Mouse (Mus musculus): ENCODE data around the gene Pdhx. TPM values are rescaled to one million over a fixed set of nuclear protein-coding genes. Genes with fewer than 3 reads are reported as not detected.

Pdhx gene
- total and polyA plus RNA-seq, 2 experiments from 2014 or later = 49.8 to 65.1 TPM

DNA sequence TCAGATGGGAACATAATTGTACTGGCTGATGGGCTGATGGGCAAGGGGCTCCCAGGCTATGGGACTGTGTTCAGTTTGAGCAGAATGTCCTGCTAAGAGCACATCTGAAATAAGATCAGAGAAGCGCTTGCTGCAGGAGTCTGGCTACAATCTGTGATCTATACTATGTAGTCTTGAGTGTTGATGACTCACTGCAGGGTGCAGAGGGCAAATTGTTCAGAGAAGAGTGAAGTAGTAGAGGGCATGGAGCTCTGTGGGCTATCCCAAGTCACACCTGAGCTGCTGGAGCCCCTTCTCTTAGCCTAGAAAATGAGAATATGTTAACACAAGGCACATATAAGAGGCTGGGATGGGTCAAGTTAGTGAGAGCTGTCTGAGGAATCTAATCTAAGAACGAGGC lies 93.8 kb downstream of the Pdhx start:
- H3K4me1 ChIP-seq (ENCODE audit: insufficient read depth) = no peaks in the 10 kb centered on the region
- no peak overlapping the region for H3K27ac ChIP-seq (ENCODE audit: low read depth, low read length)
- H3K9me3 ChIP-seq (ENCODE audit: low read length) = no peaks in the 10 kb centered on the region
- H3K27me3 ChIP-seq (ENCODE audit: insufficient read depth, low read length) = no peaks in the 10 kb centered on the region
- no peak overlapping the region for H3K4me3 ChIP-seq (ENCODE audit: low read depth, low read length)
- no peak overlapping the region for H3K4me2 ChIP-seq (ENCODE audit: low read depth)
- DNase-seq = no peak
- no peak overlapping the region for H3K9ac ChIP-seq
- WGBS = 93% methylated on average over 2 of the region's 2 CpGs
- H3K36me3 ChIP-seq (ENCODE audit: insufficient read depth) = no peaks in the 10 kb centered on the region
- TF ChIP-seq CTCF (IDR thresholded peaks at IDR 0.05; ENCODE audit: low read depth) = no peak
- no peak for ATAC-seq

DNA sequence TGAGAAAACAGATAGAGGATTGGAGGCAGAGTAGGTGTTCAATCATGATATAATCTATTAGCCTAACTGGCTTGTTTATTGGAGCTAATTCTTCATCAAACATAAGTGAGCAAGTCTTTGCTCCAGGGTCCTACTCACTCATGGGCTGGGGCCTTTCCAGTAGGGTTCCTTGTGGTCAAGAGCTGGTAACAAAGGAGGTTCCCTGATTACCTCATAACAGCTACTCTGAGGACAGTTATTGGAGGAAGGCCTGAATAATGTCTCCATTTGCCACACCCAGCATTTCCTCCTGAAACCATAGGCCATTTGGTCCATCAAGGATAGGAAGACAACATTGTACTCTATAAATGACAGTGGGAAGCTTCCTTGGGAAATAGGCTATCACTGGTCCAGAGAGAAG lies 94.2 kb downstream of the Pdhx start:
- Histone ChIP-seq H3K4me3 (ENCODE audit: low read depth, low read length) (no peak overlapping the region), H3K9ac (no peak overlapping the region), H3K4me1 (ENCODE audit: insufficient read depth) (no peaks in the 10 kb centered on the region), H3K4me2 (ENCODE audit: low read depth) (no peak overlapping the region), H3K27ac (ENCODE audit: low read depth, low read length) (no peak overlapping the region), H3K9me3 (ENCODE audit: low read length) (no peaks in the 10 kb centered on the region), H3K36me3 (ENCODE audit: insufficient read depth) (no peaks in the 10 kb centered on the region), H3K27me3 (ENCODE audit: insufficient read depth, low read length) (no peaks in the 10 kb centered on the region)
- TF ChIP-seq CTCF (IDR thresholded peaks at IDR 0.05; ENCODE audit: low read depth) = no peak
- DNase-seq = no peak
- ATAC-seq = no peak

GRCm38 (mm10) chr2:102975358-102975945 lies 97.9 kb downstream of the Pdhx start:
- WGBS = 84% methylated on average over 5 of the region's 5 CpGs
- Histone ChIP-seq H3K9ac (no peak overlapping the region), H3K4me2 (ENCODE audit: low read depth) (no peak overlapping the region), H3K4me1 (ENCODE audit: insufficient read depth) (no peaks in the 10 kb centered on the region), H3K27ac (ENCODE audit: low read depth, low read length) (no peak overlapping the region), H3K36me3 (ENCODE audit: insufficient read depth) (no peaks in the 10 kb centered on the region), H3K27me3 (ENCODE audit: insufficient read depth, low read length) (no peaks in the 10 kb centered on the region), H3K4me3 (ENCODE audit: low read depth, low read length) (no peak overlapping the region), H3K9me3 (ENCODE audit: low read length) (no peaks in the 10 kb centered on the region)
- no peak for TF ChIP-seq CTCF (IDR thresholded peaks at IDR 0.05; ENCODE audit: low read depth)
- DNase-seq (no peak), ATAC-seq (no peak)

GRCm38 (mm10) chr2:102973115-102973514 lies 100.2 kb downstream of the Pdhx start:
- TF ChIP-seq CTCF (IDR thresholded peaks at IDR 0.05; ENCODE audit: low read depth) = no peak
- no peak overlapping the region for H3K9ac ChIP-seq
- WGBS = 89% methylated on average over 3 of the region's 3 CpGs

GRCm38 (mm10) chr2:102972575-102972974 lies 100.7 kb downstream of the Pdhx start:
- Histone ChIP-seq H3K27me3 (ENCODE audit: insufficient read depth, low read length) (no peaks in the 10 kb centered on the region), H3K9me3 (ENCODE audit: low read length) (no peaks in the 10 kb centered on the region), H3K4me1 (ENCODE audit: insufficient read depth) (no peaks in the 10 kb centered on the region), H3K4me2 (ENCODE audit: low read depth) (no peak overlapping the region), H3K36me3 (ENCODE audit: insufficient read depth) (no peaks in the 10 kb centered on the region), H3K9ac (no peak overlapping the region), H3K4me3 (ENCODE audit: low read depth, low read length) (no peak overlapping the region), H3K27ac (ENCODE audit: low read depth, low read length) (no peak overlapping the region)
- whole genome bisulfite sequencing = 71% methylated on average over 5 of the region's 5 CpGs
- ATAC-seq = no peak
- no peak for TF ChIP-seq CTCF (IDR thresholded peaks at IDR 0.05; ENCODE audit: low read depth)
- DNase-seq = no peak

More at GRCm38 (mm10) chr2:102973115-102973514, 100.2 kb downstream of the Pdhx start:
- no peaks in the 10 kb centered on the region for H3K9me3 ChIP-seq (ENCODE audit: low read length)
- H3K4me3 ChIP-seq (ENCODE audit: low read depth, low read length) = no peak overlapping the region
- DNase-seq = no peak
- no peak overlapping the region for H3K27ac ChIP-seq (ENCODE audit: low read depth, low read length)
- H3K27me3 ChIP-seq (ENCODE audit: insufficient read depth, low read length) = no peaks in the 10 kb centered on the region
- no peaks in the 10 kb centered on the region for H3K36me3 ChIP-seq (ENCODE audit: insufficient read depth)
- no peak for ATAC-seq
- H3K4me1 ChIP-seq (ENCODE audit: insufficient read depth) = no peaks in the 10 kb centered on the region
- no peak overlapping the region for H3K4me2 ChIP-seq (ENCODE audit: low read depth)

DNA sequence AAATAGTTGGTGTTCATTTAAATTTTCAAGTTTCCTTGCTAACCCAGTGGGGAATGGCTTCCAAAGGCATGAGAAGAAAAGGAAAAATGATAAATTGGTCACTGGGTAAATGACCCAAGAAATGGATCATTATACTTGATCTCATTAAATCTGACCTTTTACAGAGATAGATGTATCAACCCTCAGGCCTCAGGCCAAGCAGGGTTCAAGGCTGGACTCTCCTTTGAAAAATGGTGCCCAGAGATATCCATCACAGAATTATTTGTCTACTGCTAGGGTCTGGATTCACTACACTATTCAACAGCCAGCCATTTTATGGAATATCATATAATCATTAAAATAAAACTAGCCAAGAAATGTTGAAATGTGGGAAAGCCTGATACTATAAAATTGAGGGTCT lies 101.4 kb downstream of the Pdhx start:
- H3K36me3 ChIP-seq (ENCODE audit: insufficient read depth) = no peaks in the 10 kb centered on the region
- DNase-seq = no peak
- no peak for ATAC-seq
- H3K4me2 ChIP-seq (ENCODE audit: low read depth) = no peak overlapping the region
- TF ChIP-seq CTCF (IDR thresholded peaks at IDR 0.05; ENCODE audit: low read depth) = no peak
- no peak overlapping the region for H3K27ac ChIP-seq (ENCODE audit: low read depth, low read length)
- no peaks in the 10 kb centered on the region for H3K27me3 ChIP-seq (ENCODE audit: insufficient read depth, low read length)
- no peak overlapping the region for H3K4me3 ChIP-seq (ENCODE audit: low read depth, low read length)
- H3K9ac ChIP-seq = no peak overlapping the region
- no peaks in the 10 kb centered on the region for H3K9me3 ChIP-seq (ENCODE audit: low read length)
- no peaks in the 10 kb centered on the region for H3K4me1 ChIP-seq (ENCODE audit: insufficient read depth)

Other genes starting within 250 kb of the Pdhx start
- gene Cd44, start 171.8 kb downstream of the Pdhx start, total RNA-seq (2014; rRNA removed) = 4.5 and 7.8 TPM in 2 replicates
- 3.0 and 3.6 TPM in 2 replicates for gene Cd44, start 171.8 kb downstream of the Pdhx start, polyA plus RNA-seq (2015; fragmentation: Nextera tagmentation; extraction: Ambion mirVana)
- gene Apip, start 162 bp upstream of the Pdhx start, total RNA-seq (2014; rRNA removed) = 17.0 and 28.5 TPM in 2 replicates
- 34.7 and 35.3 TPM in 2 replicates for gene Apip, start 162 bp upstream of the Pdhx start, polyA plus RNA-seq (2015; fragmentation: Nextera tagmentation; extraction: Ambion mirVana)
- 0.08 and 1.1 TPM in 2 replicates for gene Ehf, start 229.8 kb upstream of the Pdhx start, total RNA-seq (2014; rRNA removed)
- 0.07 and 0.24 TPM in 2 replicates for gene Ehf, start 229.8 kb upstream of the Pdhx start, polyA plus RNA-seq (2015; fragmentation: Nextera tagmentation; extraction: Ambion mirVana)

Measured in forebrain, postnatal 0 days (tissue).